Mouse (Mus musculus): ENCODE data around the gene Mettl21e. TPM values are rescaled to one million over a fixed set of nuclear protein-coding genes. Genes with fewer than 3 reads are reported as not detected.

The Mettl21e gene
- total RNA-seq, 2 experiments from 2014 or later, result not detected

Other genes with a start within 250 kb of the Mettl21e start
- not detected in 2 replicates for gene Mettl21c, start 198.9 kb downstream of the Mettl21e start, total RNA-seq (2015; ENCODE audit: low replicate concordance)
- gene Mettl21c, start 198.9 kb downstream of the Mettl21e start, total RNA-seq (2017; ENCODE audit: low replicate concordance), result not detected in 2 replicates
- 2.1 and 5.4 TPM in 2 replicates for gene Gm8251, start 157.0 kb downstream of the Mettl21e start, total RNA-seq (2015; ENCODE audit: low replicate concordance)
- 3.3 and 5.9 TPM in 2 replicates for gene Gm8251, start 157.0 kb downstream of the Mettl21e start, total RNA-seq (2017; ENCODE audit: low replicate concordance)
- 22.7 and 36.9 TPM in 2 replicates for gene Tex30, start 116.5 kb downstream of the Mettl21e start, total RNA-seq (2015; ENCODE audit: low replicate concordance)
- gene Tex30, start 116.5 kb downstream of the Mettl21e start, total RNA-seq (2017; ENCODE audit: low replicate concordance), result 8.5 and 34.1 TPM in 2 replicates
- 1.1 and 1.7 TPM in 2 replicates for gene Kdelc1, start 100.2 kb downstream of the Mettl21e start, total RNA-seq (2015; ENCODE audit: low replicate concordance)
- 0.64 and 1.5 TPM in 2 replicates for gene Kdelc1, start 100.2 kb downstream of the Mettl21e start, total RNA-seq (2017; ENCODE audit: low replicate concordance)
- 0.72 and 1.3 TPM in 2 replicates for gene Bivm, start 100.0 kb downstream of the Mettl21e start, total RNA-seq (2015; ENCODE audit: low replicate concordance)
- 0.64 TPM in 1 of 2 replicates, not detected in the other for gene Bivm, start 100.0 kb downstream of the Mettl21e start, total RNA-seq (2017; ENCODE audit: low replicate concordance)
- gene Ercc5, start 71.2 kb downstream of the Mettl21e start, total RNA-seq (2015; ENCODE audit: low replicate concordance), result 2.5 and 6.7 TPM in 2 replicates
- 5.5 and 6.5 TPM in 2 replicates for gene Ercc5, start 71.2 kb downstream of the Mettl21e start, total RNA-seq (2017; ENCODE audit: low replicate concordance)